Mouse (Mus musculus) kidney, adult 18-20 months (tissue): Measurements from ENCODE around the gene Gckr.
A peak's percentile ranks its signal among the peaks of the same experiment; 100 is the strongest.

Experiments used
- DNase-seq: peaks from one replicate; pipeline ENCODE4 v3.0.0; 2021

The Gckr gene

DNA sequence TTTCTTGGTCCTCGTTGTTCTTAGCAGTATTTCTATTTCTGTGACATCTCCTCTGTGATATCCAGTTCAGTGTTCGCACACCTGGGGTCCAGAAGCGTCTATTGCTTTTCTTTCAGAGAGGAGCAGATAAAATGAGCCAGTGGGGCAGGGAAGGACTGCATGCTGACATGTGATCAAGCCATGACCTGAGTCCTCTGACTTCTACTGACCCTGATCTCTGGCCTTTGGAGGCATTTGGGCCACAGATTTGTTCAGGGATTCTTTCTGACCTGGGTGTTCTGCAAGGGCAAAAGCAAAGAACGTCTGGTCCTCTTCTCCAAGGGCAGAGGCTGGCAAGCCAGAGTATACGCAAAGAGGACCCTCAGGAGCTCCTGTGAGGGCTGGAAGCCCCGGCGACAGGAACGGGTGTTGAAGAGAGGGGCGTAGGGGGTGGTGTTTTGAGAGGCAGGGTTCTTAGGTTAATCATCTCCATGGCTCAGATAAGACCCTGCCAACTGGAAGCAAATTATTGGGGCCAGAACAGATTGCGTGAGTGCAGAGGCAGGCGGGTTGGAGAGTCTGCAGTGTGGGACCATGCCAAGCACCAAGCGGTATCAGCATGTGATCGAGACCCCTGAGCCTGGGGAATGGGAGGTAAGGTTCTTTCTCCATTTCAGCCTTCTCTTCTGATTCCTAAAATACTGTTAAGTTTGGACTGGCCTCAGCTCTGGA, at the start of gene Gckr:
Gckr (plus strand) TSS at position 397 of the 711 bp plus-strand sequence.
- no peak for DNase-seq

GRCm38 (mm10) chr5:31250716-31251115, 46.5 kb upstream of the Gckr start:
- DNase-seq = no peak

DNA sequence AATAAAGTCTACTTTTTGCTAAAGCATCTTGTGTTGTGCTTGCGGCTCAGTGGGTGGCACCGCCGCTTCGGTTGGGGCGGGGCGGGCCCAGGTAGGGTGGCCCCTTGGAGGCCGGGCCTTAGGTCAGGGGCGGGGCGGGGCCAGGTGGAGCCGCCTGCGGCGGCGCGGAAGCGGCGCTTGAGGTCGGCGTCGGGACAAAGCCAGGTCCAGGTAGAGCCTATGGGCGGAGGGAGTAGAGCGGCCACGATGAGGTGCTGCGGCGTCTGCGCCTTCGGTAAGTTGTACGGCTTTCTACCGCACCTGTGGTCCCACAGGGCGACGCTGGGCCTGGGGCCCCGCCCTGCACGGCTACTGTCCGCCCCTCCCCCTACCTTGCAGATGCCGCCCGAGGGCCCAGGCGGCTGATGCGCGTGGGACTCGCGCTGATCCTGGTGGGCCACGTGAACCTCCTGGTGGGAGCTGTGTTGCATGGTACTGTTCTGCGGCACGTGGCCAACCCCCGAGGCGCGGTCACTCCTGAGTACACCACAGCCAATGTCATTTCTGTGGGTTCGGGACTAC, 45.6 kb upstream of the Gckr start, which contains the start of gene Krtcap3:
Krtcap3 (plus strand) TSS at position 151 of the 561 bp plus-strand sequence.
- peak; percentile 77 for DNase-seq

- no peak for DNase-seq
Observed at GRCm38 (mm10) chr5:31252151-31252550, 45.1 kb upstream of the Gckr start.

DNA sequence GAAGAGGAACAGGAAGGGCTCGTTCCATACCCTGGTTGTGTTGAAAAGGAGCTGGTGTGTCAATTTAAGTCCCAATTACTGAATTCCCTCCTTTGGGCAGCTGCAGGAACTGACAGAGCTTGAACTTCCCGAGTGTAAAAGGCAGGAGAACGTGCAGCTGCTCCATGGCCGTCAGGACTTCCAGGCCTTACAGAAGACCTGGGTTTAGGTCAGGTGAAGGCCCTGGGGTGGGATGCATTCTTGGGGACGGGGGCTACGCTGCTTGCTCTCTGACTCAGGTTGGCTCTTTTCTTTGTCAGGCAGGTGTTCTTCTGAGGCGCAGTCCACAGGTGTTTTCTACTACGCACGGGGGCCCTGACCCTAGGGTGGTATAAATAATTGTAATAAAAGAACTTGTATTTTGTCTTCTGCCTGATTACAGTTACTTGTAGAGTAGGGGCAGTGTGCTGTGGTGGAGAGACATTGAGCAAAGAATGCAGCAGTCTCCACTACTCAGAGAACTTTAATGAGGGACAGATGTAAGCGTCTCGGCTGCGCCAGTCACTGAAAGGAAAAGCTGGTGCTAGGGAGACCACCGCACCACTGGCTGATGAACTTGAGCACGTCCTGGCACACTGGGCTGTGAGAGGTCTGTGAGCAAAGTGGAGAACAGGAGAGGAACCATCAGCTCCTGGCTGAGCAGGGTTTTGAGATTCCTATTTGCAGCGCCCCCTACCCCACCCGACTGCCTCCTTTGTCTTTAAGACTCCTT, 44.3 kb upstream of the Gckr start:
- DNase-seq = no peak

- DNase-seq = no peak
Observed at GRCm38 (mm10) chr5:31253806-31254205, 43.4 kb upstream of the Gckr start.

GRCm38 (mm10) chr5:31254452-31254851, 42.8 kb upstream of the Gckr start:
- DNase-seq = no peak

DNA sequence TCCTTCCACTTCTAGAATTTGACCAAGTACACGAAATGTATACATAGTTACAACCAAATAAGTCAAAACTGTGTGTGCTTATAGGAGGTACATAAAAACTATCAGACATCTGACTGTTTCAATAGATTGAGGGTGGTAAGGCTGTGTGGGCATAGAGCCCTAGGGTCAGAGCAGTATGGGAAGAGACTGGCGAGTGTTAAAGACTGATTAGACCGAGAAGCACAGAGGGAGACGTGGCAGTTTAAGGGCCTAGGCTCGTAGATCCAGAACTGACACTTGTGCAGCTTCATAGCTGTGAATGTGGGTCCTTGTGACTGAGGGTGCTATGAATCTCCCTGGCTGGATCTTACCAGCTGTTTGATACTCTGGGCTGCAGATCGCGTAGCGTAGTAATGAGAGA, 42.3 kb upstream of the Gckr start:
- no peak for DNase-seq

DNA sequence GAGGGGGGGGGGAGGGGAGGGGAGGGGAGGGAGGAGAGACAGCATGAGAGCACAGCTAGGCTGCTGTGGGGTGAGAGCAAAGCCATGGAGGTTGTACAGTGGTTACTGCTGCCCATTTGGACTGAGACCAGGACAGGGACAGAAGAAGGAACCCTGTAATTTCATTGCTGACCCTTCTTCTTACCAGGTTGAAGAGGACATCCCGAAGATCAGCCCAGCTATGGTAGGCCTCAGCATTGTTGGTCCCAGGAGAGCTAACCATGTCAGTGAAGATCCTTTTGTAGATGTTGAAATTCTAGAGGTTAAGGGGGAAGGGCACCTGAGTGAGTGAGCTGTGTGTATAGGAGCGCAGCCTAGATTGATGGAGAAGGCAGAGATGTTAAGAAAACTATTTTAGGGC, 41.9 kb upstream of the Gckr start:
- no peak for DNase-seq

GRCm38 (mm10) chr5:31255971-31256370, 41.3 kb upstream of the Gckr start:
- no peak for DNase-seq

GRCm38 (mm10) chr5:31257616-31258015, 39.6 kb upstream of the Gckr start:
- no peak for DNase-seq

DNA sequence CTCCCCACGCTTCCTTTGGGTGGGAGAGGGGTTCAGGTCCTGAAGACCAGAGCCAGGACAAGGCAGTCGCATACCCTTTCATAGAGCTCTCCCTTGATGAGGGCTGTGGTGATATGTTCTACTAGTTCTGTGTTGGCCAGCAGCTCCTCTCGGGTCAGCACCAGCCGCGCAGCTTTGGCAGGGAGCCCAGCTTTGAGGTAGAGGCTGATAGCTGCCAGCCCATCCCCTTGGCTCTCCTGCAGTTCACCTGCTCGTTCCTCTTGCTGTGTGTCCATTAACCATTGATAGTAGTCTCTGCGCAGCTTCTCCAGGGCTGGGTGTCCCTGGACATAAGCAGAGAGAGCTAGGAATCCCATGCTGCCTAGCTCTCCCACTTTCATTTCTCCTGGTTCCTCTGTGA, 31.1 kb upstream of the Gckr start:
- DNase-seq = no peak

- DNase-seq = no peak
Observed at GRCm38 (mm10) chr5:31267686-31268085, 29.6 kb upstream of the Gckr start.

DNA sequence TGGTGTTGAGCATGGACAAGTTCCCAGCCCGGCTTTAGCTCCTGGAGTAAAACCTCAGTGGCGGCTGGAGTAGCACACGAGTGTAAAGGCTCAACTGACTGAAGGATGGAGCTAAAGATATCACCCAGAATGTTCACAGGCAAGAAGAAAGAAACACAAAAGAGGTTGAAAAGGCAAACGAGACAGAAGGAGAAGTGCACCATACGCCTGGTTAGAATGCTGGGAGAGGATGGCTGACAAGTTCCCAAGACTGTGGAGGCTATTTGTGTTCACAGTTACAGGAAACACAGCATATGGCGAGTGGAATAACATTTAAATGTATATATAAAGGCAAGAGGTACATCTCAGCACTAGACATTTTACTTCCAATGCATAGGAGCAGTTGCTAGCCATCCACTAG, 24.2 kb upstream of the Gckr start:
- DNase-seq = no peak

DNA sequence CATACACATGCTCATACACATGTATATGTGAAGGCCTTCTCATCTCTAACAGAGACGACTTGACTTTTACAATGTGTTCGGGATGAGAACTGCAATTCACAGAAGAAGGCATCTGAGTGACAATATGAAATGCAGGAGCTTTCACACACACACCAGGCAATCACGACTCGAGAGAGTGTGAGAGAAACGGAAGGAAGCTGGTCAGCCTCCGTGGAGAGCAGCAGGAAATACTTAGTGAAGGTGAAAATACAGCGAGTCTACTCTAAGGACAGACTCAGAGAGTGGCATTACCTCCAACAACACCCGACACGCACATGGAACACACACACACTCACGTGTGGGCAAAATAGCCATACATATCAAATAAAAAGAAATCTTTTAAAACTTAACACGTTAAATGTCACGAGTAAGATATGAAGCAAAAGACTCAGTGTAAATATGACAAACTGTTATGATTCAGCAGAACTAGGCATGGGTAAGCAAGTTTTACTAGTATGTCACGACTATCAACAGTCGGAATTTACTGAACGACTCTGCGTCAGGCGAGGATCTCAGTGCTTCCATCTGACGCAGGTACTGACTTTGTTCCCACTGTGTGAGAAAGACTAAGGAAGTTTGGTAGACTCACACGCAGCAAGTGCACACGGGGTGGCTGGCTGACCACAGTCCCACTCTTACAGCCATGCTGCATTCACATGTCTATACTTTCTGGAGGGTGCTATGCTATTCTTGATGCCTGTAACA, 17.8 kb upstream of the Gckr start:
- DNase-seq = no peak

GRCm38 (mm10) chr5:31288225-31288624, 9.0 kb upstream of the Gckr start:
- DNase-seq = no peak

GRCm38 (mm10) chr5:31288655-31289054, 8.6 kb upstream of the Gckr start:
- no peak for DNase-seq

DNA sequence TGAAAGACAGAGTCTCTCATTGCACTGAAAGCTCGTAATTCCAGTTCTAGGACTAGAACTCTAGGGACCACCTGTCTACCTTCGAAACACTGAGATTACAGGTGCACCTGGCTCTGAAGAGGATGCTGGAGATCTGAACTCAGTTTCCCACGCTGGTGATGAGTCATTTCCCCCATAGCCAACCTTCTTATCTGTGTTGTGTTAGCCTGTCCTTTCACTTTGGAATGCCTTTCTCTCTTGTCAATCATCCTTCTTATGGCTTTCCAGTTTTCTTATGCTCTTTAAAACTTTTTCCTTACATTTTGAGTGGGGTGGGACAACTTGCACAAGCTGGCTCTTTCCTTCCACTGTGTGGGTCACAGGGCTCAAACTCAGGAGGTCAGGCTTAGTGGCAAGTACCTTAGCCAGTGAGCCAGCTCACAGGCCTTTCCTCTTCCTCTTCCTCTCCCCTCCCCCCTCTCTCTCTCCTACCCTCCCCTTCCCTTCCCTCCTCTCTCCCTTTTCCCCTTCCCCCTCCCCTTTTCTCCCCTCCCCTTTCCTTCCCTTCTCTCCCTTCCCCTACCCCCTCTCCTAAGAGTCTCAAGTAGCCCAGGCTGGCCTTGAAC, 7.5 kb upstream of the Gckr start:
- DNase-seq = no peak

- peak; percentile 94 for DNase-seq
Observed at GRCm38 (mm10) chr5:31290521-31291360, 6.5 kb upstream of the Gckr start, which contains the start of gene Ift172. TSS of gene Ift172 (minus strand) at chr5:31291116.

DNA sequence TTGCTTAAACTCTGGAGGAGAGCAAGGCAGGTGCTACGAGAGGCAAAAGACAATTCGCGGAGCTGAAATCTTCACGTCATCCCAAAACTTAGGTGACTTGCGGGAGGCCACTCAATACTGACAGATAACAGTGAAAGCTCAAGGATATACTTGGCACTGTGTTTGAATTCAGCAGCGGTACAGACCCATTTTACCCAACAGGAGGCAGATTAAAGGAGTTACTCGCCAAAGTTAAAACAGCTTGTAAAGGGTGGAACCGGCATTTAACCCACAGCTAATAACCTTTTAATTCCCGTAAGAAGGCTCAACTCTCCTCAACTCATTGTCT, 5.9 kb upstream of the Gckr start:
- DNase-seq = no peak

- DNase-seq = no peak
Observed at GRCm38 (mm10) chr5:31294964-31295605, 2.2 kb upstream of the Gckr start.
